In the genomic region with DNA sequence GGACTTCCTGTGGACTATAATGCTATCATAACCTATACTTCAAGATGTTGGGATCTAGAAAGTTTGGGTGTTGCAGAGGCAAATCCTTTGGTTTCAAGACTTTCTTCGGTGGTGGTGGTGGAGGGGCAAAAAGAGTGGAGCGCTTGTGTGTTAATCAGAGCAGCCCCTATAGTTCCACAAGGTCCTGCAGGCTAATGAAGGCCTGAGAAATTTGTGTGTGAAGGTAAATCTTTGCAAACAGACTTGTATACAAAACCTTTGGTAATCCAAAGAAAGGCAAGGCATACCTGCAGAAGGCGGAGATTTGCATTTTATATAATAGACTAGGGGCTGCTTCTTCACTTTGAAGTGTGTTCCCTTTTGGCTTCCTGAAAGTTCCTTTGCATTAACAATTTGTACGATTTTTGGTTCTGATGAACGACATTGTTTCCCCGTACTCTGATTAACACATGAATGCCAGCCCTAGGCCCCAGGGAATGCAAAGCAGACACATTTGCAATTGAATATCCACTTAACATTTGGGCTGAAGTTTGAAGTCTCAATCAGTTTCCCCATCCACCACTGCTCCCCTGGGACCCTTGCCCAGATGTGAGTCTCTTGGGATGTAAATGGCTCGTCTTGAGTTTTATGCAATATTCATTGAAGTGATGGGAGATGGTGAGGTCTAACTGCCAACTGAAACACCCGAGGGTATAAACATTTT, we compare ENCODE assay signal across 12 mouse cellular contexts.
DNase-seq lines count a peak whose midpoint lies in the region; ATAC-seq lines count a peak whose summit lies in the region.
"Had no signal": no experiment of that assay in that cellular context is flagged by ENCODE, and none has a peak within 500 bp of the region (broad histone marks: within the 10 kb centered on the region; RNA-seq: fewer than 3 reads in every experiment).

No protein-coding gene starts in this region.

- peaks cover 9% of the 10 kb centered on the region; the same call in 1 of the 2 replicates for H3K27me3 ChIP-seq in hindbrain, embryonic 13.5 days
- 0 out of 2 replicates have a peak, but pooled peaks cover 3% of the 10 kb centered on the region for H3K27me3 ChIP-seq in neural tube, embryonic 12.5 days (replicated peaks)

- peak; percentile 11 for DNase-seq in left cerebral cortex, postnatal 4 days
- no peak for DNase-seq in left cerebral cortex, postnatal 36 days (ENCODE audit: low spot score in 2 of 2)
- DNase-seq in brain, embryonic 18.5 days (ENCODE audit: low read depth, low spot score), result peak; percentile 20
- no peak for DNase-seq in cerebellum, postnatal 14 days
- DNase-seq in lung, postnatal 36 days, result no peak
- DNase-seq in ovary, postnatal 14 days (ENCODE audit: low spot score), result no peak
- DNase-seq: adrenal gland, adult 8-10 months; cerebellum, adult 11 months; gastrocnemius, postnatal 25 days; kidney, adult 2 months had no signal

- no peak for ATAC-seq in hindbrain, embryonic 13.5 days (ENCODE audit: low FRiP score)
- ATAC-seq in neural tube, embryonic 12.5 days (ENCODE audit: low FRiP score, low read depth), result peak; percentile 31; the same call in 1 of the 2 replicates

- H3K27ac ChIP-seq in hindbrain, embryonic 13.5 days, result no peak overlapping the region
- H3K27ac ChIP-seq in neural tube, embryonic 12.5 days, result no peak overlapping the region

- H3K9me3 ChIP-seq in hindbrain, embryonic 13.5 days, result no peaks in the 10 kb centered on the region
- H3K9me3 ChIP-seq in neural tube, embryonic 12.5 days, result no peaks in the 10 kb centered on the region

- peak overlapping the region; percentile 48 for H3K4me2 ChIP-seq in hindbrain, embryonic 13.5 days
- H3K4me2 ChIP-seq in neural tube, embryonic 12.5 days (replicated peaks), result no peak overlapping the region; the same call in 1 of the 2 replicates

- peaks cover 22% of the 10 kb centered on the region for H3K4me1 ChIP-seq in hindbrain, embryonic 13.5 days (replicated peaks)
- peaks cover 19% of the 10 kb centered on the region for H3K4me1 ChIP-seq in neural tube, embryonic 12.5 days

- intact Hi-C loops in left cerebral cortex, postnatal 4 days (cut with DNase I), result no loop called here
- intact Hi-C loops in left cerebral cortex, postnatal 36 days (cut with DNase I), result no loop called here

- 13% methylated on average over 8 of the region's 8 CpGs for WGBS in hindbrain, embryonic 13.5 days
- 17% methylated on average over 8 of the region's 8 CpGs for WGBS in neural tube, embryonic 12.5 days

- no peaks in the 10 kb centered on the region for H3K36me3 ChIP-seq in hindbrain, embryonic 13.5 days
- H3K36me3 ChIP-seq in neural tube, embryonic 12.5 days, result no peaks in the 10 kb centered on the region

- H3K4me3 ChIP-seq in hindbrain, embryonic 13.5 days, result no peak overlapping the region
- no peak overlapping the region for H3K4me3 ChIP-seq in neural tube, embryonic 12.5 days

- H3K9ac ChIP-seq in hindbrain, embryonic 13.5 days, result no peak overlapping the region
- no peak overlapping the region for H3K9ac ChIP-seq in neural tube, embryonic 12.5 days

Comparison
In these comparisons a context has a peak if more than half of its experiments do, and no peak if none do; other contexts are left out.
1. DNase-seq: peak in left cerebral cortex, postnatal 4 days (single experiment) and brain, embryonic 18.5 days (single experiment); none in left cerebral cortex, postnatal 36 days (0 of 2), cerebellum, postnatal 14 days (0 of 2), lung, postnatal 36 days (single experiment) and ovary, postnatal 14 days (single experiment).